Mouse (Mus musculus) testis, adult 2 months (tissue): ENCODE measurements around the gene Gpr101. TPM values are rescaled to one million over a fixed set of nuclear protein-coding genes. Genes with fewer than 3 reads are reported as not detected.

Source experiments
- H3K27ac ChIP-seq: fragments of 200-500 bp; 2 replicates; pipeline ENCODE4 v1.5.1; 2012; ENCODE audit warnings: low read depth, low read length; ENCODE audit not compliant: control insufficient read depth, insufficient read depth
- H3K27me3 ChIP-seq: fragments of 200-500 bp; 2 replicates; pipeline ENCODE4 v1.6.1; 2012; ENCODE audit warnings: mild to moderate bottlenecking, low read length, moderate library complexity; ENCODE audit not compliant: control insufficient read depth, insufficient read depth
- H3K36me3 ChIP-seq: fragments of 200-500 bp; 2 replicates; pipeline ENCODE4 v1.6.1; 2012; ENCODE audit warnings: mild to moderate bottlenecking, low read length; ENCODE audit not compliant: control insufficient read depth, insufficient read depth
- H3K4me1 ChIP-seq: fragments of 200-500 bp; 2 replicates; pipeline ENCODE4 v1.6.1; 2012; ENCODE audit warnings: low read length; ENCODE audit not compliant: control insufficient read depth, insufficient read depth
- H3K4me3 ChIP-seq: fragments of 200-500 bp; 2 replicates; pipeline ENCODE4 v1.5.1; 2012; ENCODE audit warnings: low read depth, mild to moderate bottlenecking, low read length, moderate library complexity, mixed read lengths; ENCODE audit not compliant: control insufficient read depth
- CTCF ChIP-seq: fragments of 200-500 bp; IDR thresholded peaks from 2 replicates; pipeline ENCODE4 v1.5.1; 2012; ENCODE audit warnings: low read depth, mild to moderate bottlenecking, inconsistent platforms, low read length, moderate library complexity; ENCODE audit not compliant: control insufficient read depth, insufficient read depth, insufficient replicate concordance
- POLR2A ChIP-seq: fragments of 200-500 bp; IDR thresholded peaks from 2 replicates; pipeline ENCODE4 v1.6.1; 2012; ENCODE audit warnings: low read depth, mild to moderate bottlenecking, inconsistent platforms, low read length, moderate library complexity; ENCODE audit not compliant: control insufficient read depth
- polyA plus RNA-seq: library from polyadenylated mRNA; depleted of rRNA; stranded (reverse); fragments of >200 nt; gene quantifications from 2 replicates; pipeline ENCODE4 v1.2.3, GENCODE M21; 2012; rRNA removed

Gene Gpr101
- not detected in 2 replicates for polyA plus RNA-seq

- TF ChIP-seq POLR2A (no peak), CTCF (no peak)
- peaks cover 5% of the 10 kb centered on the region; the same call in 1 of the 2 replicates for H3K4me1 ChIP-seq
- no peak within 1 kb of the TSS for H3K27ac ChIP-seq
- peak within 1 kb of the TSS; percentile 21 for H3K4me3 ChIP-seq
- no peaks in the 10 kb centered on the region for H3K27me3 ChIP-seq
- H3K36me3 ChIP-seq, result no peaks in the 10 kb centered on the region
These were observed at the start of gene Gpr101 for GRCm38 (mm10) chrX:57503634-57504033. Gene Gpr101 (minus strand): TSS chrX:57503757.

- Histone ChIP-seq H3K27ac (no peak overlapping the region), H3K4me1 (no peaks in the 10 kb centered on the region), H3K36me3 (no peaks in the 10 kb centered on the region), H3K27me3 (no peaks in the 10 kb centered on the region), H3K4me3 (no peak overlapping the region)
- TF ChIP-seq CTCF (no peak), POLR2A (no peak)
These were observed 17.8 kb upstream of the Gpr101 start for GRCm38 (mm10) chrX:57521117-57522095.

DNA sequence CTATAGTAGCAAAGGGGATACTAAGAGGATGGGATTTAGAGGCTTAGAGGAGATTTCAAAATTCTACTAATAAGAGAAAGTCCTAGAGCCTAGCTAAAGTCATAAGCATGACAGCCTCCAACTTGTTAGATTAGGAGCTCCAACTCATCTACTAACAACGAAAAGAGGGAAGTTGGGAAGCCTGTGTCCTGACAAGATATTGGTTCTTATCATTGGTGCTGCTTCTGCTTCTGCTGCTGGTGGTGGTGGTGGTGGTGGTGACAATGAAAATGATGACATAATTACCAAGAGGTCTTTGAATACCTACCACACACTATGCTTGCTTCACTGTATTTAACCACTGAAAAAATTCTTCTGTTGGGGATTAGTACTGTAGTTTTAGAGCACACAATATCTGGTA lies 2.7 kb upstream of the Gpr101 start:
- peaks cover 2% of the 10 kb centered on the region; the same call in 1 of the 2 replicates for H3K4me1 ChIP-seq
- no peaks in the 10 kb centered on the region for H3K36me3 ChIP-seq
- H3K4me3 ChIP-seq, result no peak overlapping the region
- H3K27ac ChIP-seq, result no peak overlapping the region
- no peak for TF ChIP-seq POLR2A
- no peak for TF ChIP-seq CTCF
- no peaks in the 10 kb centered on the region for H3K27me3 ChIP-seq

Other genes with a start within 250 kb of the Gpr101 start
- gene Arhgef6, start 165.0 kb downstream of the Gpr101 start, polyA plus RNA-seq, result 14.4 and 19.2 TPM in 2 replicates
- gene Rbmx, start 110.7 kb downstream of the Gpr101 start, polyA plus RNA-seq, result 4.6 and 5.1 TPM in 2 replicates
- gene Gm364, start 94.6 kb downstream of the Gpr101 start, polyA plus RNA-seq, result 10.7 and 19.8 TPM in 2 replicates